Mouse (Mus musculus) large intestine, adult 2 months (tissue): ENCODE results near the gene Cacna2d2. TPM values are rescaled to one million over a fixed set of nuclear protein-coding genes. Genes with fewer than 3 reads are reported as not detected.
"Not testable (repeated sequence)": the region's sequence is repeated elsewhere in the genome, so short reads cannot be mapped to it uniquely, and the experiment has no call there.

Experiments used
- DNase-seq: peaks from one replicate; pipeline ENCODE4 v3.0.0-alpha.2; 2012; ENCODE audit warnings: low read depth, low spot score
- WGBS: fragments of 180-500 bp; shearing (Covaris S2); methylation state at CpG from one replicate; pipeline ENCODE4 v1.1.7; 2018; 5-methylcytosine and 5-hydroxymethylcytosine counted together
- polyA plus RNA-seq: library from polyadenylated mRNA; depleted of rRNA; stranded (reverse); fragments of >200 nt; gene quantifications from 2 replicates; pipeline ENCODE4 v1.2.3, GENCODE M21; 2012; rRNA removed

Cacna2d2 gene
- polyA plus RNA-seq, 1 experiment, result 2.2 TPM

DNA sequence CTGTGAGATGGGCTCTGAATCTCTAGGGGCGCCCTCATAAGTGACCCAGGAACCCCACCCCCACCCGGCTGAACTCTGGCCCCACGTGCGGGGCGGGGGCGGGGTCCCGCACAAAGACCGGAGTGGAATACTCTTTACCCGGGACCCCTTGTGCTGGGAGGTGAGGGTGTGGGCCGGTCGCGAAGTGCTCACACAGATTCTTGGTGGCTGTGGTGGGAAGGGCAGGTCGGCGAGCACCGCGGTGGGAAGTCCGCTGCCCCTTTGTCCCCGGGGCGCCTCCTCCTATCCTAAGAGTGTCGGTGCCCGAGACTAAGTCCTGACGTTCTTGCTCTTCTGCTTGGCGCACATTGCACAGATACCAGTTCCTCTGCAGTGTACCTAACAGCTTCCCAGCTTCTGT lies 169.9 kb downstream of the Cacna2d2 start:
- under 1% methylated on average over 23 of the region's 23 CpGs for WGBS
- DNase-seq, result no peak

DNA sequence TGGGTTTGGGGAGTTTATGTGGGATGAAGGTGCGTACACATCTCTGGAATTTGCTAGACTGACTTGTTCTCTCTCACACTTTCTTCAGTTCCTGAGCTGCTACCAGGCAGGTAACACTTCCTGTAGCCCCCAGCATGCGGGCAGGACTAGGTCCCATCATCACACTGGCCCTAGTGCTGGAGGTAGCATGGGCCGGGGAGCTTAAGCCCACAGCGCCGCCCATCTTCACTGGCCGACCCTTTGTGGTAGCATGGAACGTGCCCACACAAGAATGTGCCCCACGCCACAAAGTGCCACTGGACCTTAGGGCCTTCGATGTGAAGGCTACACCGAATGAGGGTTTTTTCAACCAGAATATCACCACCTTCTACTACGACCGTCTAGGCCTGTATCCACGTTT lies 170.6 kb downstream of the Cacna2d2 start:
- DNase-seq, result no peak
- WGBS, result 27% methylated on average over 13 of the region's 13 CpGs

DNA sequence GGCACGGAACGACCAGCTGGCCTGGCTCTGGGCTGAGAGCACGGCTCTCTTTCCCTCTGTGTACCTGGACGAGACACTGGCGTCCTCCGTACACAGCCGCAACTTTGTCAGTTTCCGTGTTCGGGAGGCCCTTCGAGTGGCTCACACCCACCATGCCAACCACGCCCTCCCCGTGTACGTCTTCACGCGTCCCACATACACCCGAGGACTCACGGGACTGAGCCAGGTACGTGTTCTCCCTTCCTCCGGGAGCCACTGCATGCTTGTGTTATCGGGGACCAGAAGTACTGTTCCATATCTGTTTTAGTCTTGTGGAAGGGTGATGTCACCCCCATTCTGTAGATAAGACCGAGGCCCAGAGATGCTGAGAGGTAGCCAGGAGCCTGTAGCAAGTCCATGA lies 171.4 kb downstream of the Cacna2d2 start:
- WGBS, result 40% methylated on average over 21 of the region's 21 CpGs
- DNase-seq, result no peak

DNA sequence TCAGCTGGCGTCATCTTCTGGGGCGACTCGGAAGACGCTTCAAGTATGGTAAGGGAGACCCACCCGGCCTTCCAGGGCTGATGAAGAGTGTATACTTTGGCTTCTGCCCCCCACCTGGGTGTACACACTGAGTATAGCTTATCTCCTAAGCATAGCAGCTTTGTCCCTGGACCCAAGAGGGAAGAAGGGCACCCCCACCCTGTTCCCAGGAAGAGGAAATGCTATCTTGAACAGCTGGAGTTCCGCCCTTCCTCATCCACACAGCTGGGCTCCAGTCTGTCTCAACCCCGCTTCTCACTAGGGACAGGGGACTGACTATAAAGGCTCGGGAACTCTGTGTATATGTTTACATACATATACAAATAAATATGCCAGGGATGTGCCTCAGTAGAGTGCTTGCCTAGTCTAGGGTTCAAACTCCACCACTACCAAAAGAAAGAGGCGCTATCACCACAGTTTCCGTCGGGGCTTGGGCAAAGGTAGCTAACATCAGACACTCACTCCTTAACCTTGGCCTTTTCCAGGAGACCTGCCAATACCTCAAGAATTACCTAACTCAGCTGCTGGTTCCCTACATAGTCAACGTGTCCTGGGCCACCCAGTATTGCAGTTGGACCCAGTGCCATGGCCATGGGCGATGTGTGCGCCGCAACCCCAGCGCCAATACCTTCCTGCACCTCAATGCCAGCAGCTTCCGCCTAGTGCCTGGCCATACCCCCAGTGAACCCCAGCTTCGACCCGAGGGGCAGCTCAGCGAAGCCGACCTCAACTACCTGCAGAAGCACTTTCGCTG lies 172.3 kb downstream of the Cacna2d2 start:
- WGBS, result 66% methylated on average over 22 of the region's 22 CpGs
- no peak for DNase-seq

DNA sequence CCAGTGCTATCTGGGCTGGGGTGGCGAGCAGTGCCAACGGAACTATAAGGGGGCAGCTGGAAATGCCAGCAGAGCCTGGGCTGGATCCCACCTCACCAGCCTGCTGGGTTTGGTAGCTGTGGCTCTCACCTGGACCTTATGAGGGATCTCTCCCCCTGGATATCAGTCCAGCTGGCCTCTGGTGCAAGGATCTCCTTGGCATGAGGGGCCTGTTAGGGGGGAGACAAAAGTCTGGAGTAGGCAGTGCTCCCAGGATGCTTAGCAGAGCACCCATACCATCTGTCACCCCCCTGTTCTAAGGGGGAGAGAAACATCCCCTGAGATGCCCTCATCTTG lies 172.9 kb downstream of the Cacna2d2 start:
- DNase-seq, result no peak
- WGBS, result 98% methylated on average over 2 of the region's 2 CpGs

DNA sequence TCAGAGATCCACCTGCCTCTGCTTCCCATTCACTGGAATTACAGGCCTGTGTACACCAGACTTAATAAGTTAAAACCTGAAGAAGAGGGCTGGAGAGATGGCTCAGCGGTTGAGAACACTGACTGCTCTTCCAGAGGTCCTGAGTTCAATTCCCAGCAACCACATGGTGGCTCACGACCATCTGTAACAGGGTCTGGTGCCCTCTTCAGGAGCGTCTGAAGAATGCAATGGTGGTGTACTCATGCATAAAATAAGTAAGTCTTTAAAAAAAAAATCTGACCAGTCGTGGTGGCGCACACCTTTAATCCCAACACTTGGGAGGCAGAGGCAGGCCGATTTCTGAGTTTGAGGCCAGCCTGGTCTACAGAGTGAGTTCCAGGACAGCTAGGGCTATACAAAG lies 174.4 kb downstream of the Cacna2d2 start:
- DNase-seq, result not testable (repeated sequence)
- 85% methylated on average over 6 of the region's 6 CpGs for WGBS

DNA sequence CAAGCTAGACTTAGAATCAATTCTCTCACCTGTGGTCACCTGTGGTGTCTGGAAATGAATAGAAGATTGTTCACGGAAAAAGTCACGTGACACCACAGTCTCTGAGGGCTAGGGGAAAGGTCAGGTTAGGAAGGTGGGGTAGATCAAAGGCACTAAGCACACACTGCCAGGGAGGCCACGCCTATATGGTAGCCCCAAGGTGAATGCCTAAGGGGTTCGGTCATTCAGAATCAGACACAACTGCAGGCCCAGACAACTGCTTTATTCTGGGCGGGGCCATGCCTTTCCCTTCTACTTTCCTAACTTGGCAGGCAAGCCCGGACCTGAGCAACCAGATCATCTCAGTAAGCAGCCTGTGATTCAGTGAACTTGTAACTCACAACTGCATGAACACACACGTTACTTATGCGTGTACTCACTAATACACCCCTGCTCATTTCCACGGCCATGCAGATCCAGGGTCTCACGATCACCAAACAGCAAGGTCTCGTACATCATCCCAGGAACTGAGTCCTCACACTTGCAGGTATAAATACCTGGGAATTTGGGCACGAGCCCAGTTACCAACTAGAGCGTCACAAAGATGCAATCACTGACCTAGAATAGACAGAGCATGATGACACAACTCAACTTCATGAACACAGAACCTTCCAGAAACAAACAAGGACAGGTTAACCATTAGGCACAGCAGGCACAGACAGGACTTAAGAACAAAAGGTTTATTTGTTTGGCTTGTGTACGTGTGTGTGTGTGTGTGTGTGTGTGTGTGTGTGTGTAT lies 176.4 kb downstream of the Cacna2d2 start:
- peak; percentile 78 for DNase-seq
- 27% methylated on average over 14 of the region's 14 CpGs for WGBS

DNA sequence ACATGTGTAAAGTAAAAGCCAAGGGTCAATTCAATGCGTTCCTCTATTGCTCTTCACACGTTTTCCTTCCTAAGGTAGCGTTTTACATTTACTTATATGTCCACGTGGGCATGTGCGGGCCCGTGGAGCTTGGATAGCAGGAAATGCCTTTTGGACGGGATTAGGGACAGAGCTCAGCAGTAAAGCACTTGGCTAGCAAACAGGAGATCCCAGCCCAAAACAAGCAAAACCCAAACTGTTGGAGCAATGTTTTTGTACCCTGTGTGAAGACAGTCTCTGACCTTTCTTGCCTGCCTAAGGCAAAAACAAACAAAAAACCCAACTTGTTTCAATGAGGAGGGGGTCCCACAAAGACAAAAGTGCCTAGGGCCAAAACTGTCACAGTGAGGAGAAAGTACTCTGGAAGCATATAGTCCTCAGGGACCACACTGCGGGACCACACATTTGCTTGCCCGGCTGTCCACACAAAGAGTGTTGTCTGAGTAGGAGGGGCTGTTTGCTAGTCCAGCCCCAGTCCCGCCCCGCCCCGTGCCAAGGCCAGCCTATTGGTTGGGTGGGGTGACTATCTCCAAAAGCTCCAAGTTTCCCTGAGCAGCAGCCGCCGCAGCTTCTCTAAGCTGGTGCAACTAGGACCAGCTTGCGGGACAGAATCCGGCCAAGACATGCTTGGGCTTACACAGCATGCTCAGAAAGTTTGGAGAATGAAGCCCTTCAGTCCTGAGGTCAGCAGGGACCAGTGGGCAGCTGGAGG lies 177.1 kb downstream of the Cacna2d2 start, which contains the start of gene Hyal1:
TSS of gene Hyal1 (plus strand) at position 571 of the 751 bp plus-strand sequence.
- DNase-seq, result no peak
- 9% methylated on average over 16 of the region's 16 CpGs for WGBS

DNA sequence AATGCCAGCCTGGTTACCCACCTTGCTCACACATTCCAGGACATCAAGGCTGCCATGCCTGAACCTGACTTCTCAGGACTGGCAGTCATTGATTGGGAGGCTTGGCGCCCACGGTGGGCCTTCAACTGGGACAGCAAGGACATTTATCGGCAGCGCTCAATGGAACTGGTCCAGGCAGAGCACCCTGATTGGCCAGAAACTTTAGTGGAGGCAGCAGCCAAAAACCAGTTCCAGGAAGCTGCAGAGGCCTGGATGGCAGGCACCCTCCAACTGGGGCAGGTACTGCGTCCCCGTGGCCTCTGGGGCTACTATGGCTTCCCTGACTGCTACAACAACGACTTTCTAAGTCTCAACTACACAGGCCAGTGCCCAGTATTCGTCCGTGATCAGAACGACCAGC lies 178.5 kb downstream of the Cacna2d2 start:
- DNase-seq, result no peak
- WGBS, result 91% methylated on average over 10 of the region's 10 CpGs

DNA sequence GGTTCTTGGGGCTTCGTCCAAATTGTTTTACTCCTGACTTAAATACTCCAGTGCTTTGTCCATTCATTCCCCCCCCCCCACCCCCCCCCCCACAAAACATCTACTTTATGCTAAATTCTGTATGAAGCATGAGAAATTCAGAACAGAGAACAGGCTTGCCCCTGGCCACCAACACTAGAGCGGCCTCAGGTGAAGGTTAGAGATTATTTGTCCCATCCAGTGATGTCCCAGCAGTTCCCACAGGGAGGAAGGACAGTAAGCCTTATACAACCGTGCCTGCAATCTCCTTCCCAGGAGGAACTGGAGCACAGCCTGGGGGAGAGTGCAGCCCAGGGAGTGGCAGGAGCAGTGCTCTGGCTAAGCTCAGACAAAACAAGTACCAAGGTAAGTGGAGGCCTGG lies 179.2 kb downstream of the Cacna2d2 start, which contains the start of gene Naa80:
TSS of gene Naa80 (plus strand) at position 301 of the 400 bp plus-strand sequence.
- no peak for DNase-seq
- WGBS, result 63% methylated on average over 3 of the region's 3 CpGs

Other genes starting within 250 kb of the Cacna2d2 start
- gene Dock3, start 167.7 kb upstream of the Cacna2d2 start, polyA plus RNA-seq, result 0.19 and 0.69 TPM in 2 replicates
- 28.2 and 33.6 TPM in 2 replicates for gene Mapkapk3, start 109.7 kb upstream of the Cacna2d2 start, polyA plus RNA-seq
- 12.5 and 14.3 TPM in 2 replicates for gene Cish, start 103.6 kb upstream of the Cacna2d2 start, polyA plus RNA-seq
- 12.2 and 12.8 TPM in 2 replicates for gene Hemk1, start 61.3 kb upstream of the Cacna2d2 start, polyA plus RNA-seq
- 0.05 and 0.16 TPM in 2 replicates for gene 6430571L13Rik, start 59.0 kb upstream of the Cacna2d2 start, polyA plus RNA-seq
- gene Tmem115, start 134.3 kb downstream of the Cacna2d2 start, polyA plus RNA-seq, result 48.8 and 55.0 TPM in 2 replicates
- gene Cyb561d2, start 142.6 kb downstream of the Cacna2d2 start, polyA plus RNA-seq, result 42.8 and 43.7 TPM in 2 replicates
- 27.7 and 31.6 TPM in 2 replicates for gene Nprl2, start 142.6 kb downstream of the Cacna2d2 start, polyA plus RNA-seq
- gene Zmynd10, start 147.7 kb downstream of the Cacna2d2 start, polyA plus RNA-seq, result 0.29 and 0.40 TPM in 2 replicates
- 28.6 and 37.1 TPM in 2 replicates for gene Rassf1, start 151.9 kb downstream of the Cacna2d2 start, polyA plus RNA-seq
- gene Tusc2, start 163.6 kb downstream of the Cacna2d2 start, polyA plus RNA-seq, result 45.2 and 46.3 TPM in 2 replicates
- 76.1 and 127 TPM in 2 replicates for gene Hyal2, start 168.3 kb downstream of the Cacna2d2 start, polyA plus RNA-seq
- 1.7 and 4.5 TPM in 2 replicates for gene Hyal1, start 177.3 kb downstream of the Cacna2d2 start, polyA plus RNA-seq
- 19.0 and 29.1 TPM in 2 replicates for gene Naa80, start 179.3 kb downstream of the Cacna2d2 start, polyA plus RNA-seq
- gene Hyal3, start 181.2 kb downstream of the Cacna2d2 start, polyA plus RNA-seq, result 0.36 and 0.57 TPM in 2 replicates
- 60.1 and 74.4 TPM in 2 replicates for gene Ifrd2, start 188.0 kb downstream of the Cacna2d2 start, polyA plus RNA-seq
- 38.6 and 47.6 TPM in 2 replicates for gene Sema3b, start 209.6 kb downstream of the Cacna2d2 start, polyA plus RNA-seq
- 470 and 526 TPM in 2 replicates for gene Gnai2, start 235.8 kb downstream of the Cacna2d2 start, polyA plus RNA-seq